Mouse (Mus musculus) bone marrow, adult 2 months (tissue): ENCODE data around the gene Pde4dip.

Experiments
- CTCF ChIP-seq: fragments of 200-500 bp; IDR thresholded peaks from 2 replicates; pipeline ENCODE4 v1.5.1; 2011; ENCODE audit warnings: low read length, control low read depth; ENCODE audit not compliant: control insufficient read depth, insufficient read depth
- POLR2A ChIP-seq: fragments of 200-500 bp; IDR thresholded peaks from 2 replicates; pipeline ENCODE4 v1.6.1; 2011; ENCODE audit warnings: low read depth, mild to moderate bottlenecking, control low read depth, low read length, borderline replicate concordance; ENCODE audit not compliant: control insufficient read depth

DNA sequence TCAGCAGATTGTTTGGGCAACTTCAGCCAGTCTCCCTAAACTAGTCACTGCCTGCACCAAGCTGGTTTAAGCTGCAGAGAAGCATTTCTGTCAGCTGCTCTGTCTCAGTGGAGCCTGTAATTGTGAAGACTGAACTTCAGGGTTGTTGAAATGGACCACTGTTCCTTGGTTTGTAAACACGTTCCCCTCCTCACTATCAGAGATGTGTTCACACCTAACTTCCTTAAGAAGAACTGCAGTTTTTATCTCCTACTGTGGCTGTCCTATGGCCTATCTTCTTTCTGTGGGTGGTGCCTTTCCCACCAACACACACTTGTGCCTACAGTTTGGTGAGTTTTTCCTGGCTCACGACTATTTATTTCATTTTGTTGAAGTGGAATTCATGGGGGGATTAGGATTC lies 199.2 kb downstream of the Pde4dip start:
- TF ChIP-seq POLR2A, result no peak
- no peak for TF ChIP-seq CTCF
